8 mouse cellular contexts compared by ENCODE assay signal in the genomic region with DNA sequence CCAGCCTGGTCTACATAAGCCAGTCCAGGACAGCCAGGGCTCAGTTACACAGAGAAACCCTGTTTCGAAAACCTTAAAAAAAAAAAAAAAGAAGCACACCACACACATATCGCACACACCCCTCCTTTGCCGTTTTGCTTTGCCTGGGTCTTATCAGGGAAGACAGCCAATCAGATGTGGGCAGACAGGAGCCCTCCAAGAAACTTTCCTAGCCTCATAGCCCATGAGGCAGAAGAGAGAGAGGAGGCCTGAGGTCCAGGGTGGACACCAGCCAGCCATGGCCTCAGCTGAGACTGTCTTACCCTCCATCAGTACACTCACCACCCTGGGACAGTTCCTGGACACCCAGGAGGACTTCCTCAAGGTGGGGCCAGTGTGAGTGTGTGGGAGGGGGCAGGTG. TPM values are rescaled to one million over a fixed set of nuclear protein-coding genes. Genes with fewer than 3 reads are reported as not detected.
A peak's percentile ranks its signal among the peaks of the same experiment; 100 is the strongest.
DNase-seq lines count a peak whose midpoint lies in the region; ATAC-seq and TF ChIP-seq lines count a peak whose summit lies in the region.

TSS of gene Klf1 (plus strand) at position 177 of the 400 bp plus-strand sequence.

- no peak for TF ChIP-seq CTCF in cerebellum, adult 2 months (IDR thresholded peaks at IDR 0.05; ENCODE audit: borderline replicate concordance, insufficient read depth, low read depth, low read length)
- no peak for TF ChIP-seq CTCF in CH12.LX (conservative IDR thresholded peaks at IDR 0.05 in 1 of 2, IDR thresholded peaks at IDR 0.05 in 1 of 2; ENCODE audit: low read depth in 2 of 2, low read length in 2 of 2)
- TF ChIP-seq CTCF in liver, postnatal 0 days (IDR thresholded peaks at IDR 0.05; ENCODE audit: low read depth), result no peak

- no peak for ATAC-seq in forebrain, embryonic 15.5 days (replicated peaks)
- peak; percentile 48 for ATAC-seq in liver, postnatal 0 days
- no peak for ATAC-seq in frontal cortex, adult (ENCODE audit: low TSS enrichment)

- no peak for TF ChIP-seq RAD21 in CH12.LX (IDR thresholded peaks at IDR 0.05; ENCODE audit: low read depth, low read length)

- dilution Hi-C loops in CH12.LX (cut with MboI; ENCODE audit: extremely low pct_ligation_motif_present, extremely low pct_unique_long_range_greater_than_20kb, low sequenced_read_pairs), result no loop called here

- no peak for TF ChIP-seq POLR2A in cerebellum, adult 2 months (IDR thresholded peaks at IDR 0.05; ENCODE audit: borderline replicate concordance, insufficient read depth, low read length)
- TF ChIP-seq POLR2A in CH12.LX (IDR thresholded peaks at IDR 0.05; ENCODE audit: low read depth, low read length), result no peak

- H3K9ac ChIP-seq in CH12.LX (ENCODE audit: insufficient read depth, low read depth), result peak within 1 kb of the TSS; percentile 63
- peak within 1 kb of the TSS; percentile 51 for H3K9ac ChIP-seq in forebrain, embryonic 15.5 days (replicated peaks)
- H3K9ac ChIP-seq in liver, postnatal 0 days (replicated peaks), result peak within 1 kb of the TSS; percentile 98

- H3K27ac ChIP-seq in cerebellum, adult 2 months (ENCODE audit: insufficient read depth, low read length), result no peak within 1 kb of the TSS
- H3K27ac ChIP-seq in CH12.LX (ENCODE audit: insufficient read depth, low read depth), result no peak within 1 kb of the TSS
- no peak within 1 kb of the TSS for H3K27ac ChIP-seq in forebrain, embryonic 15.5 days (replicated peaks)
- H3K27ac ChIP-seq in liver, postnatal 0 days (ENCODE audit: low read depth), result peak within 1 kb of the TSS; percentile 95

- H3K9me3 ChIP-seq in CH12.LX (replicated peaks; ENCODE audit: low read length), result no peaks in the 10 kb centered on the region
- H3K9me3 ChIP-seq in forebrain, embryonic 15.5 days, result no peaks in the 10 kb centered on the region
- H3K9me3 ChIP-seq in liver, postnatal 0 days (ENCODE audit: low read length), result no peaks in the 10 kb centered on the region

- H3K4me1 ChIP-seq in cerebellum, adult 2 months (ENCODE audit: control insufficient read depth, insufficient read depth, low read length), result peaks cover 2% of the 10 kb centered on the region; the same call in 1 of the 2 replicates
- peaks cover 2 to 9% of the 10 kb centered on the region in 2 experiments; a peak in 2 of 4 replicates for H3K4me1 ChIP-seq in CH12.LX (ENCODE audit: control insufficient read depth in 1 of 2, insufficient read depth in 2 of 2)
- peaks cover 14% of the 10 kb centered on the region for H3K4me1 ChIP-seq in forebrain, embryonic 15.5 days
- peaks cover 19% of the 10 kb centered on the region for H3K4me1 ChIP-seq in liver, postnatal 0 days (ENCODE audit: insufficient read depth)

- peak within 1 kb of the TSS; percentile 57 for H3K4me3 ChIP-seq in cerebellum, adult 2 months (replicated peaks; ENCODE audit: insufficient read depth, low read depth, low read length)
- peak within 1 kb of the TSS; percentile 61 to 79 (median 63) for H3K4me3 ChIP-seq in CH12.LX (replicated peaks in 1 of 3; ENCODE audit: low read depth in 2 of 3, low read length in 2 of 3, poor library complexity in 1 of 3)
- H3K4me3 ChIP-seq in forebrain, embryonic 15.5 days, result peak within 1 kb of the TSS; percentile 49
- H3K4me3 ChIP-seq in liver, postnatal 0 days (ENCODE audit: low read depth, low read length), result peak within 1 kb of the TSS; percentile 93

- H3K4me2 ChIP-seq in CH12.LX (ENCODE audit: insufficient read depth, low read depth, poor library complexity, severe bottlenecking), result peak within 1 kb of the TSS; percentile 86
- peak within 1 kb of the TSS; percentile 85 for H3K4me2 ChIP-seq in forebrain, embryonic 15.5 days (replicated peaks)
- H3K4me2 ChIP-seq in liver, postnatal 0 days (ENCODE audit: low read depth, low read length), result peak within 1 kb of the TSS; percentile 90

- H3K79me2 ChIP-seq in CH12.LX (replicated peaks; ENCODE audit: control insufficient read depth, extremely low read depth, insufficient read depth, poor library complexity, severe bottlenecking), result no peaks in the 10 kb centered on the region

- in situ Hi-C loops in CH12.LX (cut with MboI; ENCODE audit: low pct_ligation_motif_present, low pct_unique_long_range_greater_than_20kb, low sequenced_read_pairs), result no loop called here

- H3K36me3 ChIP-seq in CH12.LX (replicated peaks in 1 of 2; ENCODE audit: control insufficient read depth in 1 of 2, insufficient read depth in 1 of 2, low read length in 1 of 2), result no peaks in the 10 kb centered on the region
- no peaks in the 10 kb centered on the region for H3K36me3 ChIP-seq in forebrain, embryonic 15.5 days
- peaks cover 21% of the 10 kb centered on the region for H3K36me3 ChIP-seq in liver, postnatal 0 days (replicated peaks; ENCODE audit: insufficient read depth, low read length)

- no peak for DNase-seq in cerebellum, adult 2 months
- no peak for DNase-seq in cerebellum, postnatal 14 days
- DNase-seq in CH12.LX (ENCODE audit: extremely low read depth), result no peak
- peak; percentile 60 for DNase-seq in liver, postnatal 0 days
- no peak for DNase-seq in adrenal gland, adult 8-10 months
- no peak for DNase-seq in B cell, adult 2 months

- TF ChIP-seq EP300 in CH12.LX (IDR thresholded peaks at IDR 0.05; ENCODE audit: low read length), result no peak
- TF ChIP-seq EP300 in liver, postnatal 0 days (IDR thresholded peaks at IDR 0.05; ENCODE audit: low read depth), result peak; percentile 93

- no peaks in the 10 kb centered on the region for H3K27me3 ChIP-seq in cerebellum, adult 2 months (ENCODE audit: control insufficient read depth, insufficient read depth, low read length)
- peaks cover 21% of the 10 kb centered on the region for H3K27me3 ChIP-seq in CH12.LX (replicated peaks)
- H3K27me3 ChIP-seq in forebrain, embryonic 15.5 days, result no peaks in the 10 kb centered on the region
- H3K27me3 ChIP-seq in liver, postnatal 0 days (ENCODE audit: insufficient read depth, low read length), result no peaks in the 10 kb centered on the region

- 85% methylated on average over 3 of the region's 3 CpGs for WGBS in cerebellum, adult 2 months
- WGBS in forebrain, embryonic 15.5 days, result 84% methylated on average over 3 of the region's 3 CpGs
- WGBS in liver, postnatal 0 days (ENCODE audit: insufficient replicate concordance), result 57% methylated on average over 3 of the region's 3 CpGs

TF ChIP-seq in CH12.LX, 34 proteins besides CTCF, POLR2A, EP300 and RAD21:
- TF ChIP-seq MAX (IDR thresholded peaks at IDR 0.05; ENCODE audit: low read length) (no peak), ZKSCAN1 (IDR thresholded peaks at IDR 0.05; ENCODE audit: borderline replicate concordance, low read depth, low read length) (no peak), USF1 (IDR thresholded peaks at IDR 0.05; ENCODE audit: low read depth, low read length) (no peak), POLR2AphosphoS2 (IDR thresholded peaks at IDR 0.05; ENCODE audit: low read depth, low read length) (no peak), ELF1 (IDR thresholded peaks at IDR 0.05; ENCODE audit: low read depth, low read length) (no peak), RCOR1 (conservative IDR thresholded peaks at IDR 0.05; ENCODE audit: low read depth, low read length) (no peak), MEF2A (IDR thresholded peaks at IDR 0.05; ENCODE audit: borderline replicate concordance, low read depth, low read length) (no peak), JUND (conservative IDR thresholded peaks at IDR 0.05; ENCODE audit: low read depth, low read length) (no peak), NELFE (IDR thresholded peaks at IDR 0.05; ENCODE audit: low read depth, low read length) (no peak), PAX5 (IDR thresholded peaks at IDR 0.05; ENCODE audit: low read length) (no peak), TBP (conservative IDR thresholded peaks at IDR 0.05; ENCODE audit: low read depth, low read length) (no peak), CHD2 (IDR thresholded peaks at IDR 0.05; ENCODE audit: low read length) (no peak), MYC (IDR thresholded peaks at IDR 0.05; ENCODE audit: low read depth, low read length) (no peak), USF2 (conservative IDR thresholded peaks at IDR 0.05; ENCODE audit: low read depth, low read length) (no peak), SMC3 (IDR thresholded peaks at IDR 0.05; ENCODE audit: low read depth, low read length) (no peak), MAZ (IDR thresholded peaks at IDR 0.05; ENCODE audit: low read depth, low read length) (no peak), SIN3A (IDR thresholded peaks at IDR 0.05; ENCODE audit: low read length) (no peak), UBTF (IDR thresholded peaks at IDR 0.05; ENCODE audit: low read depth, low read length) (no peak)

RNA-seq across cellular contexts. Expression of gene Klf1, which starts in this region (rescaled TPM):
- 0.31 and 0.41 TPM in 2 replicates for polyA plus RNA-seq in cerebellum, adult 2 months (2012; rRNA removed)
- 0.34 and 0.38 TPM in 2 replicates for total RNA-seq in CH12.LX (2012; rRNA removed)
- 0.20 and 0.24 TPM in 2 replicates for total RNA-seq in CH12.LX (2014; rRNA removed)
- 0.20 and 0.26 TPM in 2 replicates for polyA plus RNA-seq in CH12.LX (2012; ENCODE audit: insufficient read length, low read depth)
- polyA plus RNA-seq in forebrain, embryonic 15.5 days (2015; fragmentation: Nextera tagmentation; extraction: Ambion mirVana), result 0.75 and 0.87 TPM in 2 replicates
- 133 and 149 TPM in 2 replicates for polyA plus RNA-seq in liver, postnatal 0 days (2015; fragmentation: Nextera tagmentation; extraction: Ambion mirVana)
- total RNA-seq in adrenal gland, adult 8-10 months (2022), result under 1 TPM in 2 of 4 experiments, not detected in 2; 0.22 to 0.24 TPM

Comparison
In these comparisons a context has a peak if more than half of its experiments do, and no peak if none do; other contexts are left out.
1. RNA of gene Klf1 (polyA plus RNA-seq): 133 to 149 TPM in liver, postnatal 0 days; 0.75 to 0.87 TPM in forebrain, embryonic 15.5 days, 0.31 to 0.41 TPM in cerebellum, adult 2 months and 0.20 to 0.26 TPM in CH12.LX; every median in the first group is over 10 times any median in the second.
2. Peak in every context shown above with its lines, with median percentiles within 50 percentile points of each other: H3K4me3 ChIP-seq, H3K4me2 ChIP-seq and H3K9ac ChIP-seq.